ENCODE assay signal across 16 mouse cellular contexts in the genomic region with DNA sequence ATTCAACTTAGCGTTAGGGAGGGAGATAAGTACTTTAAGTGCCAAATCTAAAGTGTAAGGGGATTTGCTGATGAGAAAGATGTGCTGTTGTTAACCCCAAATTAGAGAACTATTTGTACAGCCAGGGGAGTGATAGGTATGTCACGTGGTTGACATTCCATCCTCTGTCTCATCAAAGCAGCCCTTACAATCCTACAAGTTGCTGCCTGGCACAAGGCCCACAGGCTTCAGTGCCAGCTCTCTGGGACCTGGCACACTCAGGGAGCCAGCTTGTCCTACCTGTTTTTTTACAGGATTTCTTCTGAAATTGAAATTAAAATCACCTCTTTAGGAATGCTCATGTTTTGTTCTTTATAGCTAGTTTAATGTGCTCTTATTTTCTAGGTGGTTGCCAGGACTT.
DNase-seq lines count a peak whose midpoint lies in the region; ATAC-seq and TF ChIP-seq lines count a peak whose summit lies in the region.
"Had no signal": no experiment of that assay in that cellular context is flagged by ENCODE, and none has a peak within 500 bp of the region (broad histone marks: within the 10 kb centered on the region; RNA-seq: fewer than 3 reads in every experiment).

No protein-coding gene starts in this region.

- TF ChIP-seq POLR2A in cerebellum, adult 2 months (IDR thresholded peaks at IDR 0.05; ENCODE audit: borderline replicate concordance, insufficient read depth, low read length), result no peak

- no peaks in the 10 kb centered on the region for H3K27me3 ChIP-seq in embryonic facial prominence, embryonic 14.5 days (replicated peaks; ENCODE audit: control insufficient read depth, insufficient read depth, low read length)
- H3K27me3 ChIP-seq in embryonic facial prominence, embryonic 10.5 days (replicated peaks; ENCODE audit: low read depth, poor library complexity, severe bottlenecking), result no peaks in the 10 kb centered on the region
- H3K27me3 ChIP-seq in kidney, embryonic 16.5 days (ENCODE audit: insufficient read depth, low read length), result no peaks in the 10 kb centered on the region
- H3K27me3 ChIP-seq in cerebellum, adult 2 months (ENCODE audit: control insufficient read depth, insufficient read depth, low read length), result no peaks in the 10 kb centered on the region
- H3K27me3 ChIP-seq: forebrain, embryonic 12.5 days; limb, embryonic 15.5 days; neural tube, embryonic 12.5 days had no signal

- H3K27ac ChIP-seq in embryonic facial prominence, embryonic 14.5 days (replicated peaks; ENCODE audit: low read depth, low read length), result no peak overlapping the region
- no peak overlapping the region for H3K27ac ChIP-seq in embryonic facial prominence, embryonic 10.5 days (replicated peaks)
- H3K27ac ChIP-seq in kidney, embryonic 16.5 days (ENCODE audit: low read length), result no peak overlapping the region
- no peak overlapping the region for H3K27ac ChIP-seq in cerebellum, adult 2 months (ENCODE audit: insufficient read depth, low read length)
- H3K27ac ChIP-seq: forebrain, embryonic 12.5 days; layer of hippocampus, adult 2 months; limb, embryonic 15.5 days; neural tube, embryonic 12.5 days had no signal

- H3K4me2 ChIP-seq in embryonic facial prominence, embryonic 14.5 days (ENCODE audit: low read depth, low read length), result no peak overlapping the region
- no peak overlapping the region for H3K4me2 ChIP-seq in kidney, embryonic 16.5 days (replicated peaks; ENCODE audit: low read depth, low read length)
- H3K4me2 ChIP-seq: forebrain, embryonic 12.5 days; limb, embryonic 15.5 days; lung, embryonic 14.5 days; neural tube, embryonic 12.5 days had no signal

- no peaks in the 10 kb centered on the region for H3K9me3 ChIP-seq in embryonic facial prominence, embryonic 14.5 days (ENCODE audit: control insufficient read depth, low read length)
- no peaks in the 10 kb centered on the region for H3K9me3 ChIP-seq in embryonic facial prominence, embryonic 10.5 days
- H3K9me3 ChIP-seq in kidney, embryonic 16.5 days (ENCODE audit: low read length), result no peaks in the 10 kb centered on the region
- H3K9me3 ChIP-seq: forebrain, embryonic 12.5 days; limb, embryonic 15.5 days; neural tube, embryonic 12.5 days had no signal

- no peaks in the 10 kb centered on the region for H3K36me3 ChIP-seq in embryonic facial prominence, embryonic 14.5 days (ENCODE audit: control insufficient read depth, insufficient read depth, low read length)
- no peaks in the 10 kb centered on the region for H3K36me3 ChIP-seq in embryonic facial prominence, embryonic 10.5 days (replicated peaks)
- H3K36me3 ChIP-seq in kidney, embryonic 16.5 days (ENCODE audit: insufficient read depth, low read length), result no peaks in the 10 kb centered on the region
- H3K36me3 ChIP-seq: forebrain, embryonic 12.5 days; G1E; limb, embryonic 15.5 days; neural tube, embryonic 12.5 days had no signal

- DNase-seq in embryonic facial prominence, embryonic 14.5 days (ENCODE audit: low spot score), result peak; percentile 72
- no peak for DNase-seq in embryonic facial prominence, embryonic 10.5 days (ENCODE audit: low spot score)
- peak; percentile 52 for DNase-seq in kidney, adult 18-20 months
- peak; percentile 32 to 47 for DNase-seq in cerebellum, adult 2 months
- DNase-seq in kidney, postnatal 10 days, result peak; percentile 47
- no peak for DNase-seq in thymus, postnatal 14 days
- no peak for DNase-seq in c-Kit-positive CD71-positive TER-119-positive erythroid progenitor cells, embryonic 14.5 days (ENCODE audit: low spot score)
- DNase-seq: lung, embryonic 14.5 days; midbrain, embryonic 14.5 days; thymus, postnatal 25 days had no signal

- no peaks in the 10 kb centered on the region for H3K4me1 ChIP-seq in embryonic facial prominence, embryonic 14.5 days (ENCODE audit: control insufficient read depth, insufficient read depth, low read length)
- H3K4me1 ChIP-seq in embryonic facial prominence, embryonic 10.5 days, result no peaks in the 10 kb centered on the region
- H3K4me1 ChIP-seq in kidney, embryonic 16.5 days (ENCODE audit: insufficient read depth, low read length), result no peaks in the 10 kb centered on the region
- no peaks in the 10 kb centered on the region for H3K4me1 ChIP-seq in cerebellum, adult 2 months (ENCODE audit: control insufficient read depth, insufficient read depth, low read length)
- H3K4me1 ChIP-seq: forebrain, embryonic 12.5 days; limb, embryonic 15.5 days; neural tube, embryonic 12.5 days had no signal

- ATAC-seq in embryonic facial prominence, embryonic 14.5 days (ENCODE audit: low read depth), result peak; percentile 67; the same call in 1 of the 2 replicates
- ATAC-seq in kidney, embryonic 16.5 days (ENCODE audit: low FRiP score, low TSS enrichment), result no peak

- no peak overlapping the region for H3K4me3 ChIP-seq in embryonic facial prominence, embryonic 14.5 days (ENCODE audit: low read depth, low read length)
- H3K4me3 ChIP-seq in embryonic facial prominence, embryonic 10.5 days, result no peak overlapping the region
- H3K4me3 ChIP-seq in kidney, embryonic 16.5 days (ENCODE audit: low read length), result no peak overlapping the region
- H3K4me3 ChIP-seq in cerebellum, adult 2 months (replicated peaks; ENCODE audit: insufficient read depth, low read depth, low read length), result no peak overlapping the region
- H3K4me3 ChIP-seq: forebrain, embryonic 12.5 days; layer of hippocampus, adult 2 months; limb, embryonic 15.5 days; neural tube, embryonic 12.5 days had no signal

- WGBS in embryonic facial prominence, embryonic 14.5 days, result 60% methylated on average over 2 of the region's 2 CpGs
- 72% methylated on average over 2 of the region's 2 CpGs for WGBS in embryonic facial prominence, embryonic 10.5 days
- 71% methylated on average over 2 of the region's 2 CpGs for WGBS in kidney, embryonic 16.5 days
- WGBS in cerebellum, adult 2 months, result 22% methylated on average over 2 of the region's 2 CpGs

- no peak overlapping the region for H3K9ac ChIP-seq in embryonic facial prominence, embryonic 14.5 days (ENCODE audit: low read depth, low read length)
- no peak overlapping the region for H3K9ac ChIP-seq in kidney, embryonic 16.5 days (replicated peaks; ENCODE audit: low read length)
- H3K9ac ChIP-seq: forebrain, embryonic 12.5 days; limb, embryonic 15.5 days; lung, embryonic 14.5 days; neural tube, embryonic 12.5 days had no signal

- TF ChIP-seq CTCF in cerebellum, adult 2 months (IDR thresholded peaks at IDR 0.05; ENCODE audit: borderline replicate concordance, insufficient read depth, low read depth, low read length), result no peak

Comparison
In these comparisons a context has a peak if more than half of its experiments do, and no peak if none do; other contexts are left out.
1. DNase-seq: peak in embryonic facial prominence, embryonic 14.5 days (single experiment), kidney, adult 18-20 months (single experiment), cerebellum, adult 2 months (2 of 2) and kidney, postnatal 10 days (single experiment); none in embryonic facial prominence, embryonic 10.5 days (single experiment), thymus, postnatal 14 days (single experiment) and c-Kit-positive CD71-positive TER-119-positive erythroid progenitor cells, embryonic 14.5 days (single experiment).